Mouse (Mus musculus) kidney, postnatal 0 days (tissue): ENCODE data around the gene Taf5l. TPM values are rescaled to one million over a fixed set of nuclear protein-coding genes. Genes with fewer than 3 reads are reported as not detected.

Source experiments
- ATAC-seq: fragments of 200-750 bp; cut with Nextera tagmentation; replicated peaks from 2 replicates; pipeline ENCODE4 v1.8.0; 2017; ENCODE audit warnings: low read depth, moderate number of reproducible peaks, moderate TSS enrichment, moderate library complexity; ENCODE audit not compliant: low FRiP score
- DNase-seq: peaks from one replicate; pipeline ENCODE4 v3.0.0-alpha.2; 2016; ENCODE audit warnings: low spot score
- H3K27ac ChIP-seq: fragments of 300-500 bp; sonication (generic); 2 replicates; pipeline ENCODE4 v1.5.1; 2014; ENCODE audit warnings: mild to moderate bottlenecking
- H3K27me3 ChIP-seq: fragments of 300-500 bp; sonication (generic); 2 replicates; pipeline ENCODE4 v1.6.1; 2014; ENCODE audit warnings: low read length, mixed read lengths; ENCODE audit not compliant: insufficient read depth
- H3K36me3 ChIP-seq: fragments of 300-500 bp; sonication (generic); 2 replicates; pipeline ENCODE4 v1.6.1; 2014; ENCODE audit warnings: low read length, mixed read lengths; ENCODE audit not compliant: insufficient read depth
- H3K4me1 ChIP-seq: fragments of 300-500 bp; sonication (generic); replicated peaks from 2 replicates; pipeline ENCODE4 v1.6.1; 2014; ENCODE audit warnings: antibody characterized with exemption, low read length, mixed read lengths; ENCODE audit not compliant: insufficient read depth
- H3K4me2 ChIP-seq: fragments of 300-500 bp; sonication (generic); 2 replicates; pipeline ENCODE4 v1.6.1; 2014; ENCODE audit warnings: mild to moderate bottlenecking, low read length, moderate library complexity, mixed read lengths
- H3K4me3 ChIP-seq: fragments of 300-500 bp; sonication (generic); replicated peaks from 2 replicates; pipeline ENCODE4 v1.5.1; 2014; ENCODE audit warnings: low read depth, low read length
- H3K9ac ChIP-seq: fragments of 300-500 bp; sonication (generic); 2 replicates; pipeline ENCODE4 v1.6.1; 2014; ENCODE audit warnings: low read depth, low read length
- H3K9me3 ChIP-seq: fragments of 300-500 bp; sonication (generic); replicated peaks from 2 replicates; pipeline ENCODE4 v1.6.1; 2016; ENCODE audit warnings: low read length, inconsistent platforms, mixed read lengths
- CTCF ChIP-seq: IDR thresholded peaks from 2 replicates; pipeline ENCODE4 v1.5.1; 2016; ENCODE audit warnings: antibody characterized with exemption, low read depth, mild to moderate bottlenecking, moderate library complexity
- whole genome bisulfite sequencing: fragments of 180-500 bp; shearing (Covaris S2); extraction: QIAGEN DNeasy Blood & Tissue Kit; methylation state at CpG from one replicate; pipeline ENCODE4 v1.1.7; 2014; 5-methylcytosine and 5-hydroxymethylcytosine counted together
- polyA plus RNA-seq: library from polyadenylated mRNA; unstranded; fragments of >200 nt; fragmentation: Nextera tagmentation; extraction: Ambion mirVana; gene quantifications from 2 replicates; pipeline ENCODE4 v1.2.1, GENCODE M21; 2015

Taf5l gene
- polyA plus RNA-seq, 1 experiment from 2014 or later = 32.5 TPM

GRCm38 (mm10) chr8:123982826-123983400, 38.3 kb downstream of the Taf5l start, which contains the start of gene Abcb10:
Gene Abcb10 (minus strand): TSS chr8:123983122.
- Histone ChIP-seq H3K4me1 (no peaks in the 10 kb centered on the region), H3K36me3 (no peaks in the 10 kb centered on the region), H3K4me3 (peak within 1 kb of the TSS; percentile 67), H3K27me3 (no peaks in the 10 kb centered on the region), H3K9ac (peak within 1 kb of the TSS; percentile 80), H3K9me3 (no peaks in the 10 kb centered on the region), H3K4me2 (peak within 1 kb of the TSS; percentile 97), H3K27ac (peak within 1 kb of the TSS; percentile 89)
- DNase-seq = peak; percentile 90
- WGBS = under 1% methylated on average over 49 of the region's 56 CpGs
- TF ChIP-seq CTCF = no peak
- peak; percentile 96 for ATAC-seq

DNA sequence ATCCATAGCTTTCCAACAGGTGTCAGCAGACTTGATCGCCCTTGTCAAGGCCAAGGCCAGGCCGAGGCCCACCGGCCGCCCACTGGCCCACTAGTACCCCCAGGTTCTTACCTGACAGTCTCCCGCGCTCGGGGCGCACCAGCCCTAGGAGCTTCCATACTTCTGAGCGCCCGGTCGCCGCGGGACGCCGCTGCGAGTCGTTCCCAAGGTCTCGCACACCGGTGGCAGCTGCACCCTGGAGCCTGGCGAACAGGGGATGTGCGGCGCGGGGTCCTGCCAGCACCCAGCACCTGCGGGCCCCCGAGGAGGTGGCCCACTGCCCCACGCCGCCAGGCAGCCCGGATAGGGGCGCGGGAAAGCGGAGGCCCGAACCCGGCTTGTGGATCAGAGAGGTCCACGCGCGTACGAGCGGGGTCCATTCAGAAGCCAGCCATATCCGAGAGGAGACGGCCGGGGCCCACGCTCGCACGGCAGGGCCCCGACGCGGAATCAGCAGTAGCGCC, 38.9 kb downstream of the Taf5l start:
- peak; percentile 14; the same call in 1 of the 2 replicates for ATAC-seq
- H3K36me3 ChIP-seq = no peaks in the 10 kb centered on the region
- H3K4me1 ChIP-seq = no peaks in the 10 kb centered on the region
- peak overlapping the region; percentile 67 for H3K4me3 ChIP-seq
- DNase-seq = peak; percentile 10
- H3K9me3 ChIP-seq = no peaks in the 10 kb centered on the region
- H3K27me3 ChIP-seq = no peaks in the 10 kb centered on the region
- H3K4me2 ChIP-seq = peak overlapping the region; percentile 97
- no peak for TF ChIP-seq CTCF
- 1% methylated on average over 48 of the region's 48 CpGs for WGBS
- H3K27ac ChIP-seq = peak overlapping the region; percentile 89
- peak overlapping the region; percentile 80 for H3K9ac ChIP-seq

GRCm38 (mm10) chr8:123981674-123982073, 39.5 kb downstream of the Taf5l start:
- Histone ChIP-seq H3K4me2 (peak overlapping the region; percentile 97), H3K4me1 (no peaks in the 10 kb centered on the region), H3K27me3 (no peaks in the 10 kb centered on the region), H3K9ac (no peak overlapping the region), H3K9me3 (no peaks in the 10 kb centered on the region), H3K4me3 (peak overlapping the region; percentile 1; the same call in 1 of the 2 replicates), H3K27ac (no peak overlapping the region), H3K36me3 (no peaks in the 10 kb centered on the region)
- WGBS = 27% methylated on average over 4 of the region's 4 CpGs
- peak; percentile 14 for DNase-seq
- no peak for ATAC-seq
- no peak for TF ChIP-seq CTCF

GRCm38 (mm10) chr8:123980239-123980638, 41.0 kb downstream of the Taf5l start:
- TF ChIP-seq CTCF = no peak
- H3K4me3 ChIP-seq = no peak overlapping the region
- 66% methylated on average over 4 of the region's 4 CpGs for whole genome bisulfite sequencing

GRCm38 (mm10) chr8:123978926-123979325, 42.3 kb downstream of the Taf5l start:
- H3K9ac ChIP-seq = no peak overlapping the region
- H3K27ac ChIP-seq = no peak overlapping the region
- H3K4me2 ChIP-seq = no peak overlapping the region
- no peaks in the 10 kb centered on the region for H3K27me3 ChIP-seq
- DNase-seq = no peak
- H3K4me1 ChIP-seq = no peaks in the 10 kb centered on the region
- no peaks in the 10 kb centered on the region for H3K36me3 ChIP-seq
- no peak for ATAC-seq
- no peaks in the 10 kb centered on the region for H3K9me3 ChIP-seq
- no peak overlapping the region for H3K4me3 ChIP-seq
- no peak for TF ChIP-seq CTCF
- WGBS = 79% methylated on average over 8 of the region's 8 CpGs

More at GRCm38 (mm10) chr8:123980239-123980638, 41.0 kb downstream of the Taf5l start:
- Histone ChIP-seq H3K27ac (no peak overlapping the region), H3K4me1 (no peaks in the 10 kb centered on the region), H3K9ac (no peak overlapping the region), H3K9me3 (no peaks in the 10 kb centered on the region), H3K4me2 (no peak overlapping the region), H3K36me3 (no peaks in the 10 kb centered on the region), H3K27me3 (no peaks in the 10 kb centered on the region)
- no peak for ATAC-seq
- no peak for DNase-seq

GRCm38 (mm10) chr8:123978166-123978838, 42.9 kb downstream of the Taf5l start:
- no peaks in the 10 kb centered on the region for H3K4me1 ChIP-seq
- no peak overlapping the region for H3K4me3 ChIP-seq
- no peak overlapping the region for H3K4me2 ChIP-seq
- H3K9me3 ChIP-seq = no peaks in the 10 kb centered on the region
- H3K27ac ChIP-seq = no peak overlapping the region
- 0 out of 2 replicates have a peak overlapping the region, but pooled peaks have one; percentile 27 for H3K9ac ChIP-seq
- no peaks in the 10 kb centered on the region for H3K36me3 ChIP-seq
- 58% methylated on average over 14 of the region's 14 CpGs for WGBS
- TF ChIP-seq CTCF = no peak
- peak; percentile 49 for DNase-seq
- H3K27me3 ChIP-seq = no peaks in the 10 kb centered on the region
- no peak for ATAC-seq
